Mouse (Mus musculus) ES-Bruce4 (cell line): Measurements from ENCODE around the gene Ffar1. TPM values are rescaled to one million over a fixed set of nuclear protein-coding genes. Genes with fewer than 3 reads are reported as not detected.

Source experiments
- H3K27ac ChIP-seq: 2 replicates; pipeline ENCODE4 v1.5.1; 2012; ENCODE audit warnings: low read length, inconsistent platforms; ENCODE audit not compliant: insufficient read depth
- H3K27me3 ChIP-seq: 2 replicates; pipeline ENCODE4 v1.6.1; 2012; ENCODE audit warnings: mild to moderate bottlenecking, low read length, inconsistent platforms; ENCODE audit not compliant: control insufficient read depth, poor library complexity, insufficient read depth, severe bottlenecking
- H3K36me3 ChIP-seq: 2 replicates; pipeline ENCODE4 v1.6.1; 2012; ENCODE audit warnings: inconsistent platforms, mild to moderate bottlenecking, low read length, moderate library complexity; ENCODE audit not compliant: control insufficient read depth, poor library complexity, insufficient read depth, severe bottlenecking
- H3K4me1 ChIP-seq: one replicate; pipeline ENCODE4 v1.8.1; 2011; ENCODE audit warnings: low read length; ENCODE audit not compliant: control insufficient read depth, insufficient read depth
- H3K4me3 ChIP-seq: 2 replicates; pipeline ENCODE4 v1.5.1; 2011; ENCODE audit warnings: low read depth, mild to moderate bottlenecking, low read length
- H3K9ac ChIP-seq: 2 replicates; pipeline ENCODE4 v1.6.1; 2012; ENCODE audit warnings: low read depth, mild to moderate bottlenecking, inconsistent platforms; ENCODE audit not compliant: poor library complexity, severe bottlenecking
- H3K9me3 ChIP-seq: replicated peaks from 2 replicates; pipeline ENCODE4 v1.6.1; 2012; ENCODE audit warnings: mild to moderate bottlenecking, low read length, inconsistent platforms; ENCODE audit not compliant: control insufficient read depth, poor library complexity, insufficient read depth, severe bottlenecking
- CTCF ChIP-seq: IDR thresholded peaks from one replicate; pipeline ENCODE4 v1.8.1; 2011; ENCODE audit warnings: low read depth, low read length
- POLR2A ChIP-seq: IDR thresholded peaks from one replicate; pipeline ENCODE4 v1.8.1; 2011; ENCODE audit warnings: low read length; ENCODE audit not compliant: insufficient read depth
- polyA plus RNA-seq: library from polyadenylated mRNA; stranded (reverse); fragments of >200 nt; gene quantifications from 2 replicates; pipeline ENCODE4 v1.2.4, GENCODE M21; 2011; ENCODE audit warnings: low read depth; ENCODE audit not compliant: missing spikeins, insufficient read depth, insufficient read length

The Ffar1 gene
- polyA plus RNA-seq, 1 experiment: not detected

DNA sequence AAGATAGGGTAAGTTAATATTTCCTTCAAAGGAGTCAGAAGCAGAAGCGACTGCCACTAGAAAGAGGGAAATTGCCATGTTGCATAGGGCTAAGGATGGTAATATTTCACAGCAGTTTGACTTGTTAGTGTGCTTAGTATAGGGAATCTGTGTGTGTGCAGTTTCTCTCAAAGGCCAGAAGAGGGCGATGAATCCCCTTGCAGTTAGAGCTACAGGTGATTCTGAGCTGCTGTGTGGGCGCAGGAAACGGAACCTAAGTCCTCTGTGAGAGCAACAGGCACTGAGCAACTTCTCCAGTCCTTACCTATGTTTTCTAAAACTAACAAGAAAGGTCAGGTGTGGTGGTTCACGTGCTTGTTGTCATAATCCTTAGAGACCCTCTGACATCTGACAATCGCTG lies 51.0 kb downstream of the Ffar1 start:
- Histone ChIP-seq H3K27ac (no peak overlapping the region), H3K27me3 (no peaks in the 10 kb centered on the region), H3K4me1 (no peaks in the 10 kb centered on the region), H3K4me3 (peak overlapping the region; percentile 10; the same call in 1 of the 2 replicates), H3K36me3 (no peaks in the 10 kb centered on the region), H3K9me3 (no peaks in the 10 kb centered on the region), H3K9ac (peak overlapping the region; percentile 9; the same call in 1 of the 2 replicates)
- no peak for TF ChIP-seq POLR2A
- peak; percentile 68 for TF ChIP-seq CTCF

Other genes starting within 250 kb of the Ffar1 start
- 2.5 and 2.8 TPM in 2 replicates for gene Upk1a, start 248.7 kb downstream of the Ffar1 start, polyA plus RNA-seq
- 540 and 569 TPM in 2 replicates for gene Cox6b1, start 235.4 kb downstream of the Ffar1 start, polyA plus RNA-seq
- 2.8 and 3.3 TPM in 2 replicates for gene Etv2, start 225.7 kb downstream of the Ffar1 start, polyA plus RNA-seq
- gene Rbm42, start 211.2 kb downstream of the Ffar1 start, polyA plus RNA-seq: 42.3 and 47.0 TPM in 2 replicates
- gene Haus5, start 196.6 kb downstream of the Ffar1 start, polyA plus RNA-seq: 16.9 and 17.8 TPM in 2 replicates
- not detected in 2 replicates for gene Pmis2, start 190.0 kb downstream of the Ffar1 start, polyA plus RNA-seq
- not detected in 2 replicates for gene 2200002J24Rik, start 162.6 kb downstream of the Ffar1 start, polyA plus RNA-seq
- 1.4 and 1.6 TPM in 2 replicates for gene Atp4a, start 149.4 kb downstream of the Ffar1 start, polyA plus RNA-seq
- 66.7 and 75.8 TPM in 2 replicates for gene Tmem147, start 132.0 kb downstream of the Ffar1 start, polyA plus RNA-seq
- gene Gapdhs, start 117.9 kb downstream of the Ffar1 start, polyA plus RNA-seq: not detected in 2 replicates
- gene Sbsn, start 110.1 kb downstream of the Ffar1 start, polyA plus RNA-seq: 12.4 and 14.6 TPM in 2 replicates
- 0.70 and 0.99 TPM in 2 replicates for gene Dmkn, start 97.8 kb downstream of the Ffar1 start, polyA plus RNA-seq
- gene Krtdap, start 73.7 kb downstream of the Ffar1 start, polyA plus RNA-seq: 5.0 and 9.1 TPM in 2 replicates
- not detected in 2 replicates for gene Ffar2, start 37.8 kb downstream of the Ffar1 start, polyA plus RNA-seq
- not detected in 2 replicates for gene Ffar3, start 5.4 kb downstream of the Ffar1 start, polyA plus RNA-seq
- not detected in 2 replicates for gene Cd22, start 18.8 kb upstream of the Ffar1 start, polyA plus RNA-seq
- 0.85 TPM in 1 of 2 replicates, not detected in the other for gene Mag, start 53.3 kb upstream of the Ffar1 start, polyA plus RNA-seq
- gene Hamp2, start 63.1 kb upstream of the Ffar1 start, polyA plus RNA-seq: not detected in 2 replicates
- not detected in 2 replicates for gene Hamp, start 82.5 kb upstream of the Ffar1 start, polyA plus RNA-seq
- 62.7 and 71.4 TPM in 2 replicates for gene Usf2, start 95.2 kb upstream of the Ffar1 start, polyA plus RNA-seq
- 39.1 and 42.9 TPM in 2 replicates for gene Lsr, start 111.9 kb upstream of the Ffar1 start, polyA plus RNA-seq
- gene Fam187b, start 112.2 kb upstream of the Ffar1 start, polyA plus RNA-seq: 3.4 and 3.5 TPM in 2 replicates
- gene Fxyd5, start 180.9 kb upstream of the Ffar1 start, polyA plus RNA-seq: 4.9 and 6.0 TPM in 2 replicates
- not detected in 2 replicates for gene Fxyd7, start 189.9 kb upstream of the Ffar1 start, polyA plus RNA-seq
- 2.1 TPM in 2 replicates for gene Fxyd1, start 195.6 kb upstream of the Ffar1 start, polyA plus RNA-seq
- gene Lgi4, start 197.8 kb upstream of the Ffar1 start, polyA plus RNA-seq: 0.88 TPM in 1 of 2 replicates, not detected in the other
- 1.9 TPM in 1 of 2 replicates, not detected in the other for gene Fxyd3, start 215.1 kb upstream of the Ffar1 start, polyA plus RNA-seq